Mouse (Mus musculus) myocyte (in vitro differentiated cells): ENCODE measurements around the gene Papss2.

Source experiments
- CEBPB ChIP-seq: IDR thresholded peaks from 2 replicates; pipeline ENCODE4 v1.6.1; 2011; ENCODE audit warnings: mild to moderate bottlenecking, moderate library complexity; ENCODE audit not compliant: poor library complexity, insufficient read depth, severe bottlenecking
- E2F4 ChIP-seq: IDR thresholded peaks from one replicate; pipeline ENCODE4 v1.6.1; 2011; ENCODE audit warnings: mild to moderate bottlenecking, control low read depth, moderate library complexity; ENCODE audit not compliant: insufficient read depth
- MAX ChIP-seq: IDR thresholded peaks from one replicate; pipeline ENCODE4 v1.6.1; 2011; ENCODE audit warnings: low read depth, mild to moderate bottlenecking, control low read depth
- MYOD1 ChIP-seq, 3 experiments: IDR thresholded peaks; one replicate each; pipeline ENCODE4 v1.6.1; 2011; ENCODE audit warnings: control low read depth in 2 of 3, low read depth in 2 of 3, mild to moderate bottlenecking in 2 of 3, moderate library complexity in 1 of 3; ENCODE audit not compliant: insufficient read length in 2 of 3, control insufficient read depth in 1 of 3
- MYOG ChIP-seq, 3 experiments: IDR thresholded peaks; one replicate each; pipeline ENCODE4 v1.6.1; 2011; ENCODE audit warnings: control low read depth in 2 of 3, low read depth in 2 of 3, mild to moderate bottlenecking in 2 of 3; ENCODE audit not compliant: insufficient read length in 2 of 3, control insufficient read depth in 1 of 3, insufficient read depth in 1 of 3
- POLR2A ChIP-seq: IDR thresholded peaks from one replicate; pipeline ENCODE4 v1.6.1; 2011; ENCODE audit warnings: low read depth, mild to moderate bottlenecking, control low read depth, moderate library complexity; ENCODE audit not compliant: insufficient read length
- POLR2AphosphoS2 ChIP-seq: IDR thresholded peaks from one replicate; pipeline ENCODE4 v1.6.1; 2011; ENCODE audit warnings: low read depth, control low read depth; ENCODE audit not compliant: insufficient read length
- SRF ChIP-seq: IDR thresholded peaks from one replicate; pipeline ENCODE4 v1.6.1; 2011; ENCODE audit warnings: low read depth; ENCODE audit not compliant: control insufficient read depth, insufficient read length
- TCF12 ChIP-seq: IDR thresholded peaks from one replicate; pipeline ENCODE4 v1.6.1; 2011; ENCODE audit warnings: mild to moderate bottlenecking, control low read depth; ENCODE audit not compliant: poor library complexity, insufficient read depth, severe bottlenecking
- TCF3 ChIP-seq: IDR thresholded peaks from one replicate; pipeline ENCODE4 v1.6.1; 2011; ENCODE audit warnings: low read depth, control low read depth; ENCODE audit not compliant: insufficient read length
- USF1 ChIP-seq: IDR thresholded peaks from one replicate; pipeline ENCODE4 v1.6.1; 2011; ENCODE audit warnings: low read depth, mild to moderate bottlenecking, control low read depth, moderate library complexity

DNA sequence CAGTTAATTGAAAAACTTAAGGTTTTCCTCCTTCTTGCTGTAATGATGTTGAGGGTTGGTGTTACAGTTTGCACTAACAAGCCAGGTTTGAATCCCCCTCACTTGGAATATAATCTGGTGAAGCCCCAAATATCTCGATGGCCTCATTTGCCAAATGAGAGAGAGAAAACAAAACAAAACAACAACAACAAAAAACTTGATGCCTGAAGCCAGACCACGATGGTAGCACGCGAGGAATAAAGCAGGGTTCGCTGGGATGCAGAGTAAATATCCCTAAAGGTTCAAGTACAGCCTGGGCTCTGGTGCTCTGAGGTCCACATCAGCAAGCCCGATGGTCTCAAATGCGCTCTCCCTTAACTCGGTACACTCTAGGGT, 472 bp upstream of the Papss2 start:
- TF ChIP-seq POLR2A: no peak
- no peak for TF ChIP-seq MAX
- TF ChIP-seq TCF12: no peak
- TF ChIP-seq USF1: no peak
- TF ChIP-seq MYOD1 (IDR thresholded peaks at IDR 0.05; ENCODE audit: control insufficient read depth in 1 of 3, insufficient read length in 2 of 3, low read depth in 2 of 3): no peak
- TF ChIP-seq POLR2AphosphoS2: no peak
- TF ChIP-seq E2F4: no peak
- no peak for TF ChIP-seq SRF
- TF ChIP-seq MYOG (IDR thresholded peaks at IDR 0.05; ENCODE audit: control insufficient read depth in 1 of 3, insufficient read depth in 1 of 3, insufficient read length in 2 of 3, low read depth in 2 of 3): no peak
- TF ChIP-seq CEBPB: no peak
- TF ChIP-seq TCF3: no peak
